Mouse (Mus musculus): ENCODE measurements around the gene Rcbtb2. TPM values are rescaled to one million over a fixed set of nuclear protein-coding genes. Genes with fewer than 3 reads are reported as not detected.
A peak's percentile ranks its signal among the peaks of the same experiment; 100 is the strongest.

The Rcbtb2 gene
- total RNA-seq, 4 experiments from 2014 or later = 25.4 to 41.4 (median 32.9) TPM

GRCm38 (mm10) chr14:73145531-73145930 lies 22.7 kb downstream of the Rcbtb2 start:
- DNase-seq (ENCODE audit: low spot score in 2 of 2) = no peak

- DNase-seq (ENCODE audit: low spot score in 2 of 2) = no peak
These were observed 23.9 kb downstream of the Rcbtb2 start for GRCm38 (mm10) chr14:73146721-73147120.

- no peak for DNase-seq (ENCODE audit: low spot score in 2 of 2)
These were observed 25.3 kb downstream of the Rcbtb2 start for GRCm38 (mm10) chr14:73148125-73148524.

GRCm38 (mm10) chr14:73161303-73161702 lies 38.5 kb downstream of the Rcbtb2 start:
- no peak for DNase-seq (ENCODE audit: low spot score in 2 of 2)

- DNase-seq (ENCODE audit: low spot score in 2 of 2) = no peak
These were observed 39.5 kb downstream of the Rcbtb2 start for GRCm38 (mm10) chr14:73162192-73162800.

GRCm38 (mm10) chr14:73163363-73163998 lies 40.6 kb downstream of the Rcbtb2 start:
- no peak for DNase-seq (ENCODE audit: low spot score in 2 of 2)

- no peak for DNase-seq (ENCODE audit: low spot score in 2 of 2)
These were observed 42.3 kb downstream of the Rcbtb2 start for GRCm38 (mm10) chr14:73165136-73165535.

- DNase-seq (ENCODE audit: low spot score in 2 of 2) = no peak
These were observed 45.8 kb downstream of the Rcbtb2 start for GRCm38 (mm10) chr14:73168605-73169004.

- DNase-seq (ENCODE audit: low spot score in 2 of 2) = no peak
These were observed 47.3 kb downstream of the Rcbtb2 start for GRCm38 (mm10) chr14:73169926-73170844.

GRCm38 (mm10) chr14:73172196-73173011 lies 49.6 kb downstream of the Rcbtb2 start:
- DNase-seq (ENCODE audit: low spot score in 2 of 2) = no peak

- DNase-seq (ENCODE audit: low spot score in 2 of 2) = no peak
These were observed 50.8 kb downstream of the Rcbtb2 start for GRCm38 (mm10) chr14:73173662-73174061.

GRCm38 (mm10) chr14:73174091-73174995 lies 51.5 kb downstream of the Rcbtb2 start:
- peak; percentile 65 to 70 for DNase-seq (ENCODE audit: low spot score in 2 of 2)

GRCm38 (mm10) chr14:73175031-73175430 lies 52.2 kb downstream of the Rcbtb2 start:
- DNase-seq (ENCODE audit: low spot score in 2 of 2) = no peak

- DNase-seq (ENCODE audit: low spot score in 2 of 2) = no peak
These were observed 53.0 kb downstream of the Rcbtb2 start for GRCm38 (mm10) chr14:73175814-73176213.

GRCm38 (mm10) chr14:73176266-73176665 lies 53.4 kb downstream of the Rcbtb2 start:
- DNase-seq (ENCODE audit: low spot score in 2 of 2) = no peak

- DNase-seq (ENCODE audit: low spot score in 2 of 2) = no peak
These were observed 55.1 kb downstream of the Rcbtb2 start for GRCm38 (mm10) chr14:73177961-73178360.

GRCm38 (mm10) chr14:73179221-73179681 lies 56.4 kb downstream of the Rcbtb2 start:
- no peak for DNase-seq (ENCODE audit: low spot score in 2 of 2)

GRCm38 (mm10) chr14:73180671-73181070 lies 57.8 kb downstream of the Rcbtb2 start:
- no peak for DNase-seq (ENCODE audit: low spot score in 2 of 2)

GRCm38 (mm10) chr14:73181144-73181543 lies 58.3 kb downstream of the Rcbtb2 start:
- no peak for DNase-seq (ENCODE audit: low spot score in 2 of 2)

- DNase-seq (ENCODE audit: low spot score in 2 of 2) = no peak
These were observed 64.0 kb downstream of the Rcbtb2 start for GRCm38 (mm10) chr14:73186875-73187274.
